Mouse (Mus musculus) embryonic facial prominence, embryonic 11.5 days (tissue): Measurements from ENCODE around the gene Agap1. TPM values are rescaled to one million over a fixed set of nuclear protein-coding genes. Genes with fewer than 3 reads are reported as not detected.

Source experiments
- ATAC-seq: fragments of 200-750 bp; cut with Nextera tagmentation; replicated peaks from 2 replicates; pipeline ENCODE4 v1.8.0; 2017; ENCODE audit warnings: low read depth; ENCODE audit not compliant: insufficient number of reproducible peaks, low FRiP score, low TSS enrichment
- DNase-seq: peaks from one replicate; pipeline ENCODE4 v3.0.0-alpha.2; 2015; ENCODE audit warnings: low spot score
- H3K27ac ChIP-seq: fragments of 300-500 bp; sonication (generic); replicated peaks from 2 replicates; pipeline ENCODE4 v1.5.1; 2014; ENCODE audit warnings: mild to moderate bottlenecking, low read depth, low read length, control low read depth
- H3K27me3 ChIP-seq: fragments of 300-500 bp; sonication (generic); 2 replicates; pipeline ENCODE4 v1.6.1; 2014; ENCODE audit warnings: mild to moderate bottlenecking, low read length, moderate library complexity, mixed read lengths; ENCODE audit not compliant: control insufficient read depth, insufficient read depth
- H3K36me3 ChIP-seq: fragments of 300-500 bp; sonication (generic); replicated peaks from 2 replicates; pipeline ENCODE4 v1.6.1; 2014; ENCODE audit warnings: low read depth, mild to moderate bottlenecking, low read length, moderate library complexity, mixed read lengths; ENCODE audit not compliant: control insufficient read depth, insufficient read depth
- H3K4me1 ChIP-seq: fragments of 300-500 bp; sonication (generic); 2 replicates; pipeline ENCODE4 v1.6.1; 2014; ENCODE audit warnings: low read length, mixed read lengths; ENCODE audit not compliant: control insufficient read depth, insufficient read depth
- H3K4me2 ChIP-seq: fragments of 300-500 bp; sonication (generic); 2 replicates; pipeline ENCODE4 v1.6.1; 2014; ENCODE audit warnings: low read depth, mild to moderate bottlenecking, control low read depth, low read length, moderate library complexity
- H3K4me3 ChIP-seq: fragments of 300-500 bp; sonication (generic); 2 replicates; pipeline ENCODE4 v1.5.1; 2014; ENCODE audit warnings: low read depth, low read length, control low read depth
- H3K9ac ChIP-seq: fragments of 300-500 bp; sonication (generic); replicated peaks from 2 replicates; pipeline ENCODE4 v1.6.1; 2014; ENCODE audit warnings: mild to moderate bottlenecking, control low read depth, low read length
- H3K9me3 ChIP-seq: fragments of 300-500 bp; sonication (generic); replicated peaks from 2 replicates; pipeline ENCODE4 v1.6.1; 2016; ENCODE audit warnings: mild to moderate bottlenecking, low read length, inconsistent platforms, mixed read lengths; ENCODE audit not compliant: control insufficient read depth
- WGBS: fragments of 180-500 bp; shearing (Covaris S2); extraction: QIAGEN DNeasy Blood & Tissue Kit; methylation state at CpG from one replicate; pipeline ENCODE4 v1.1.7; 2014; 5-methylcytosine and 5-hydroxymethylcytosine counted together
- polyA plus RNA-seq: library from polyadenylated mRNA; unstranded; fragments of >200 nt; fragmentation: Nextera tagmentation; extraction: Ambion mirVana; gene quantifications from 2 replicates; pipeline ENCODE4 v1.2.1, GENCODE M21; 2014

Agap1 gene
- polyA plus RNA-seq, 1 experiment from 2014 or later = 15.4 TPM

GRCm38 (mm10) chr1:89556006-89556405 is 101.4 kb downstream of the Agap1 start:
- Histone ChIP-seq H3K36me3 (no peaks in the 10 kb centered on the region), H3K4me1 (no peaks in the 10 kb centered on the region), H3K4me3 (no peak overlapping the region), H3K4me2 (no peak overlapping the region), H3K27me3 (no peaks in the 10 kb centered on the region), H3K9ac (no peak overlapping the region), H3K9me3 (no peaks in the 10 kb centered on the region), H3K27ac (no peak overlapping the region)
- ATAC-seq (no peak; the same call in 1 of the 2 replicates), DNase-seq (no peak)
- WGBS = 83% methylated on average over 7 of the region's 7 CpGs

GRCm38 (mm10) chr1:89557401-89557800 is 102.8 kb downstream of the Agap1 start:
- Histone ChIP-seq H3K27me3 (no peaks in the 10 kb centered on the region), H3K36me3 (no peaks in the 10 kb centered on the region), H3K9ac (no peak overlapping the region), H3K27ac (no peak overlapping the region), H3K4me2 (no peak overlapping the region), H3K4me1 (no peaks in the 10 kb centered on the region), H3K4me3 (no peak overlapping the region), H3K9me3 (no peaks in the 10 kb centered on the region)
- DNase-seq (no peak), ATAC-seq (no peak)
- 79% methylated on average over 6 of the region's 6 CpGs for WGBS

- no peak overlapping the region for H3K9ac ChIP-seq
- H3K4me2 ChIP-seq = no peak overlapping the region
- H3K4me3 ChIP-seq = no peak overlapping the region
- H3K27me3 ChIP-seq = no peaks in the 10 kb centered on the region
- H3K4me1 ChIP-seq = no peaks in the 10 kb centered on the region
- DNase-seq = no peak
- WGBS = 79% methylated on average over 1 of the region's 1 CpGs
- H3K9me3 ChIP-seq = no peaks in the 10 kb centered on the region
- no peak for ATAC-seq
- no peak overlapping the region for H3K27ac ChIP-seq
- no peaks in the 10 kb centered on the region for H3K36me3 ChIP-seq
These were observed 103.5 kb downstream of the Agap1 start for GRCm38 (mm10) chr1:89558080-89558479.

GRCm38 (mm10) chr1:89563399-89563798 is 108.8 kb downstream of the Agap1 start:
- no peak overlapping the region for H3K9ac ChIP-seq
- WGBS = 88% methylated on average over 4 of the region's 4 CpGs
- H3K4me3 ChIP-seq = no peak overlapping the region
- ATAC-seq (no peak), DNase-seq (no peak)
- H3K27ac ChIP-seq = no peak overlapping the region
- no peak overlapping the region for H3K4me2 ChIP-seq
- H3K9me3 ChIP-seq = no peaks in the 10 kb centered on the region
- no peaks in the 10 kb centered on the region for H3K27me3 ChIP-seq
- no peaks in the 10 kb centered on the region for H3K36me3 ChIP-seq
- H3K4me1 ChIP-seq = no peaks in the 10 kb centered on the region; the same call in 1 of the 2 replicates

GRCm38 (mm10) chr1:89566578-89567488 is 112.2 kb downstream of the Agap1 start:
- H3K4me1 ChIP-seq = no peaks in the 10 kb centered on the region; the same call in 1 of the 2 replicates
- WGBS = 38% methylated on average over 9 of the region's 9 CpGs
- ATAC-seq (no peak), DNase-seq (no peak)
- H3K9ac ChIP-seq = no peak overlapping the region
- H3K9me3 ChIP-seq = no peaks in the 10 kb centered on the region
- H3K4me3 ChIP-seq = no peak overlapping the region
- no peak overlapping the region for H3K27ac ChIP-seq
- no peaks in the 10 kb centered on the region for H3K36me3 ChIP-seq
- H3K4me2 ChIP-seq = no peak overlapping the region
- no peaks in the 10 kb centered on the region for H3K27me3 ChIP-seq

- H3K9ac ChIP-seq = no peak overlapping the region
- H3K4me1 ChIP-seq = no peaks in the 10 kb centered on the region; the same call in 1 of the 2 replicates
- no peak overlapping the region for H3K27ac ChIP-seq
- H3K27me3 ChIP-seq = no peaks in the 10 kb centered on the region
- H3K4me2 ChIP-seq = no peak overlapping the region
- no peaks in the 10 kb centered on the region for H3K36me3 ChIP-seq
- no peak for ATAC-seq
- DNase-seq = no peak
- WGBS = 70% methylated on average over 6 of the region's 6 CpGs
- no peaks in the 10 kb centered on the region for H3K9me3 ChIP-seq
- H3K4me3 ChIP-seq = no peak overlapping the region
These were observed 114.2 kb downstream of the Agap1 start for GRCm38 (mm10) chr1:89568546-89569405.

- Histone ChIP-seq H3K4me3 (no peak overlapping the region), H3K9me3 (no peaks in the 10 kb centered on the region), H3K4me1 (peaks cover 2% of the 10 kb centered on the region), H3K36me3 (no peaks in the 10 kb centered on the region), H3K4me2 (no peak overlapping the region), H3K9ac (no peak overlapping the region), H3K27ac (no peak overlapping the region), H3K27me3 (no peaks in the 10 kb centered on the region)
- ATAC-seq (no peak), DNase-seq (no peak)
- WGBS = 68% methylated on average over 4 of the region's 4 CpGs
These were observed 116.1 kb downstream of the Agap1 start for GRCm38 (mm10) chr1:89570522-89571299.
